Mouse (Mus musculus): ENCODE data around the gene Fscb.

Gene Fscb

GRCm38 (mm10) chr12:64474590-64474989, at the start of gene Fscb:
Gene Fscb (minus strand): TSS chr12:64474690.
- no peak for DNase-seq (ENCODE audit: low read depth)

GRCm38 (mm10) chr12:64516775-64517174, 42.3 kb upstream of the Fscb start:
- no peak for DNase-seq (ENCODE audit: low read depth)

- DNase-seq (ENCODE audit: low read depth): no peak
These were observed 38.9 kb upstream of the Fscb start for GRCm38 (mm10) chr12:64513439-64513838.

- no peak for DNase-seq (ENCODE audit: low read depth)
These were observed 23.2 kb upstream of the Fscb start for GRCm38 (mm10) chr12:64497706-64498105.

- no peak for DNase-seq (ENCODE audit: low read depth)
These were observed 875 bp downstream of the Fscb start for GRCm38 (mm10) chr12:64473615-64474014.

- DNase-seq (ENCODE audit: low read depth): no peak
These were observed 1.4 kb downstream of the Fscb start for GRCm38 (mm10) chr12:64473136-64473535.

GRCm38 (mm10) chr12:64455228-64455627, 19.3 kb downstream of the Fscb start:
- DNase-seq (ENCODE audit: low read depth): no peak

GRCm38 (mm10) chr12:64449911-64450310, 24.6 kb downstream of the Fscb start:
- DNase-seq (ENCODE audit: low read depth): no peak

- DNase-seq (ENCODE audit: low read depth): no peak
These were observed 37.8 kb downstream of the Fscb start for GRCm38 (mm10) chr12:64436675-64437074.
